Mouse (Mus musculus) yolk sac, embryonic 10.5 days (tissue): ENCODE data around the gene Plekha6.
A peak's percentile ranks its signal among the peaks of the same experiment; 100 is the strongest.

Experiments
- DNase-seq: peaks from one replicate; pipeline ENCODE4 v3.0.0-alpha.2; 2017; ENCODE audit warnings: low spot score

Plekha6 gene

GRCm38 (mm10) chr1:133214672-133215359 is 50.8 kb downstream of the Plekha6 start:
- DNase-seq, result no peak

- no peak for DNase-seq
These were observed 51.3 kb downstream of the Plekha6 start for GRCm38 (mm10) chr1:133215360-133215700.

GRCm38 (mm10) chr1:133215753-133216152 is 51.7 kb downstream of the Plekha6 start:
- DNase-seq, result no peak

GRCm38 (mm10) chr1:133217031-133217430 is 53.0 kb downstream of the Plekha6 start:
- no peak for DNase-seq

GRCm38 (mm10) chr1:133219106-133219505 is 55.1 kb downstream of the Plekha6 start:
- DNase-seq, result no peak

GRCm38 (mm10) chr1:133221459-133221858 is 57.4 kb downstream of the Plekha6 start:
- DNase-seq, result no peak

- no peak for DNase-seq
These were observed 58.5 kb downstream of the Plekha6 start for GRCm38 (mm10) chr1:133222445-133222995.

GRCm38 (mm10) chr1:133224674-133225073 is 60.7 kb downstream of the Plekha6 start:
- no peak for DNase-seq

GRCm38 (mm10) chr1:133225137-133225536 is 61.1 kb downstream of the Plekha6 start:
- no peak for DNase-seq

GRCm38 (mm10) chr1:133225561-133225960 is 61.6 kb downstream of the Plekha6 start:
- DNase-seq, result no peak

- DNase-seq, result no peak
These were observed 62.1 kb downstream of the Plekha6 start for GRCm38 (mm10) chr1:133225963-133226660.

GRCm38 (mm10) chr1:133226928-133227327 is 62.9 kb downstream of the Plekha6 start:
- no peak for DNase-seq

GRCm38 (mm10) chr1:133227378-133227777 is 63.4 kb downstream of the Plekha6 start:
- no peak for DNase-seq

- no peak for DNase-seq
These were observed 64.9 kb downstream of the Plekha6 start for GRCm38 (mm10) chr1:133228809-133229487.

- DNase-seq, result no peak
These were observed 67.6 kb downstream of the Plekha6 start for GRCm38 (mm10) chr1:133231523-133232193.

GRCm38 (mm10) chr1:133235909-133236308 is 71.9 kb downstream of the Plekha6 start:
- no peak for DNase-seq

GRCm38 (mm10) chr1:133236693-133237440 is 72.9 kb downstream of the Plekha6 start:
- DNase-seq, result peak; percentile 82

- peak; percentile 64 for DNase-seq
These were observed 73.7 kb downstream of the Plekha6 start for GRCm38 (mm10) chr1:133237670-133238069.

- no peak for DNase-seq
These were observed 75.3 kb downstream of the Plekha6 start for GRCm38 (mm10) chr1:133239121-133239812.

GRCm38 (mm10) chr1:133239813-133240160 is 75.8 kb downstream of the Plekha6 start:
- no peak for DNase-seq

GRCm38 (mm10) chr1:133240881-133241280 is 76.9 kb downstream of the Plekha6 start:
- no peak for DNase-seq
